Mouse (Mus musculus) forelimb bud, embryonic 11.5 days (tissue): ENCODE results near the gene Gm20854.
"Not testable (repeated sequence)": the region's sequence is repeated elsewhere in the genome, so short reads cannot be mapped to it uniquely, and the experiment has no call there.

Source experiments
- DNase-seq: peaks from one replicate; pipeline ENCODE4 v3.0.0-alpha.2; 2012; ENCODE audit warnings: low read depth, low spot score

Gene Gm20854

DNA sequence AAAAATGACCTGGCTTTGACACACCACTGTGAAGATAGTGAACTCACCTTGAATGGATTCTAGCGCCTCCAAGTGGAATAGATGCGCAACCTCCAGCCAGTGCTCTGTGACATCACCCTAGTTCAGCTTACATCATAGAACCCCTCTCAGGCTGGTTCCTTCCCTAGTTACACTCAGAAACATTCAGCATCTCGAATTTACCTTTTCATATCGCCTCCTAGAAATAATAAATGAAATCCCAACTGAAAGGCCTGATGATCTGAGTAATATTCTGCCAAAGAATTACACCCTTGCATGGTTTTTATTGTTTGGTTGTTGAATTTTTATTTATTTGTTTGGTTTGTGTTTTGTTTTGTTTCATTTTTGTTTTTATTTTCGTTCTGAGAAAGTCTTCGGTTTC, at the start of gene Gm20854:
TSS of gene Gm20854 (minus strand) at position 101 of the 400 bp plus-strand sequence.
- DNase-seq: not testable (repeated sequence)
